Mouse (Mus musculus): ENCODE measurements around the gene Psrc1. TPM values are rescaled to one million over a fixed set of nuclear protein-coding genes. Genes with fewer than 3 reads are reported as not detected.
A peak's percentile ranks its signal among the peaks of the same experiment; 100 is the strongest.

Psrc1 gene
- total RNA-seq, 2 experiments from 2014 or later: 12.5 to 12.8 TPM

DNA sequence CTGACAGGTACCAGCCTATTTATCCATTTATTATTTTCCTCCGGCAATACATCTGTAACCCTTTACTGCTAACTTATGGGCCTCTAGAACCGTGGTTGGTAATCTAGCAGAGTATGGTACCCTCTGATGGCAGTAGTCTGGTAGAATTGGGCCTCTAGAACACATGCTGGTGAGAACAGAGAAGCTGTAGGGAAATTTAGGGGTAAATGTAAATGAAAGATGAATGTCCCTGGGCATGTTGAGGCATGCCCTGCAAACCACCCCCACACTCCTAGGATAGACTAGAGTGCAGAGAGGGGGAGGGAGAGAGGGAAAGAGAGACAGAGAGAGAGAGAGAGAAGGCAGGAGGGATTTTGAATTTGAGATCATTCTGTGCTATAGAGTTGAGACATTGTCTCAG lies 786 bp downstream of the Psrc1 start:
- DNase-seq (ENCODE audit: low spot score in 2 of 2): no peak

DNA sequence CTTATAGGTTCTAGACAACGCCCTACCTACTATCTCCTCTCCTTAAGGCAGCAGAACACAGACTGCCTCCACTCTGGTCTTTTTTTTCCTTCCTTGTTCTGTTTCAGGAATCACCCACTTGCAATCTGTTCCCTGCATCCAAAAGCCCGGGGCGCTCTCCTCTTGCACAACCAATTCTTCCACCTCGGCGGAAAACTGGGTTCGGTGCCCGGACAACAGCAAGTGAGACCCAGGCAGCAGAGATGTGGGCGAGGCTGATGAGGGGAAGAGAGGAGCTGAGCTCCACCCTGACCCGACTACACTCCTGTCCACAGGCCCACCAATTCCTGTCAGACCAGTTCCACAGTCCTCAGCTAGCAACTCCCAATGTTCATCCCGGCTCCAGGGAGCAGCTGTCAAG lies 2.5 kb downstream of the Psrc1 start:
- no peak for DNase-seq (ENCODE audit: low spot score in 2 of 2)

DNA sequence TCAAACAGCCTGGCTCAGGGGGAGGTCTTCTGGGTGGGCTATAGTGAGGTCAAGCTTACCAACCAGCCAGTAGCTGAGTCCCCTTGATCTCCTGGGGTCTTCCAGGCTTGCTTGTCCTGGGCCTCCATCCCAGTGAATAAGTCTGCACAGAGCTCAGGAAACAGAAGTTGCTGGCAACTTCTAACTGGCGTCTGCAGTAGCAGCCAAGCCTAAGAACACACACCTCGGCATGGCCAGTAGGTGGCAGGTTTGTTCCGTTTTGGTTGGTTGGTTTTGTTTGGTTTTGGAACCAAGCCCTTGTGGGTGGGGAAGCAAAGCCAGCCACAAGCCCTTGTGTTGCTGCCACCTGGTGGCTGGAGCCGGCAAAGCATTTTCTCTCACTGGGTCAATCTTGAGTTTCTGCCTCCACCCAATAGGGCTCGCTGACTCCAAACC lies 5.5 kb downstream of the Psrc1 start:
- DNase-seq (ENCODE audit: low spot score in 2 of 2): peak; percentile 98 to 99

DNA sequence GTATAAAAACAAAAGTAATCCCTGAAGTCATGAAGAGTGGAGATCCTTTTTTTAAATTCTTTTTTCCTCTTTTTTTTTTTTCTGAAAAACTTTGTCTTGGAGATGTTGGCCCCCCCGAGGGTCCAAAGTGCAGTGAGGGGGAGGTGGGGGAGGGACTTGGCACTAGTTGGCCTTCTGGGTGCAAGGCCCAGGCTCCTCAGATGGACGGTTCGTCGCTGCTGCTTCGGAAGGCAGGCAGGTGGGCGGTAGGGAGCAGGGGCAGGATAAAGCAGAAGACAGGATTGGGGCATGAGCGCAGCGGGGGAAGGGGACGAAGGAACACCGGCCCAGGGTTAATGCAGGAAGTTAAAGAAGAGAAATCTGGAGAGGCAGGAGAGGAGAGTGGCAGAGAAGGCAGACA lies 8.7 kb downstream of the Psrc1 start:
- DNase-seq (ENCODE audit: low spot score in 2 of 2): no peak

DNA sequence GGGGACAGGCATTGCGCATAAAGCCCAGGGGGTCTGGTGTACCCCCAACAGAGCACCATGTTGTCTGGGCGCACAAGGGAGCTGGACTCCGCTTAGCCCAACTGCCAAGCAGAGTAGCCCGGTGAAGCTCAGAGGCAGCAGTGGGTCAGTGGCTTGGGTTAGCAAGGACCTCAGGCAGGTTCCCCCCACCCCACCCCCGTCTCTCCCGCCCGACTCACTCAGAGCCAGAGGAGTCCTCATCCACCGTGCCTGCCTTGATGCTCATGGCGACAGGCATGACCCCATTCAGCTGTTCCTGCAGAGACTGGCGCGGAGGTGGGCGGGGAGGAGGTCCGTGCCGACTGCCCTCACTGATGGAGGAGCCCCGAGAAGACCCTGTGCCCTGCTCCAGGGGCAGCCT lies 9.2 kb downstream of the Psrc1 start:
- DNase-seq (ENCODE audit: low spot score in 2 of 2): no peak

DNA sequence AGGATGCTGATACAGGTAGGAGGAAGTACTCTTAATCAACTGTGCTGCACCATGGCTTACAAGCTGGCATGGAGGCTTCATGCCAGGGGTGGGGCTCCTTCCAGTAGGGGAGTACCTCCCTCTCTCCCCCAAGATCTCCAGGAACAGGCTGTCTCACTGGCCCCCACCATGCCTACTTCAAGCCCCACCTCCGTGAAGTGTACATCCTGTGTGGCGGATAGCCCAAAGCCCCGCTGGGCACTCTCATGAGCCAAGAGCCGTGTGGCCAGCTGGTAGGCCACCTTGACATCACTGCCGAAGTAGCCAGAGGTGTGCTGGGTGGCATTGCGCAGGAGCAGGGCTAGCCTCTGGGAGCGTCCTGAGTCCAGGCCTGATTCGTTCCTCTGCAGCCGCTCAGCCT lies 14.6 kb downstream of the Psrc1 start:
- DNase-seq (ENCODE audit: low spot score in 2 of 2): no peak

DNA sequence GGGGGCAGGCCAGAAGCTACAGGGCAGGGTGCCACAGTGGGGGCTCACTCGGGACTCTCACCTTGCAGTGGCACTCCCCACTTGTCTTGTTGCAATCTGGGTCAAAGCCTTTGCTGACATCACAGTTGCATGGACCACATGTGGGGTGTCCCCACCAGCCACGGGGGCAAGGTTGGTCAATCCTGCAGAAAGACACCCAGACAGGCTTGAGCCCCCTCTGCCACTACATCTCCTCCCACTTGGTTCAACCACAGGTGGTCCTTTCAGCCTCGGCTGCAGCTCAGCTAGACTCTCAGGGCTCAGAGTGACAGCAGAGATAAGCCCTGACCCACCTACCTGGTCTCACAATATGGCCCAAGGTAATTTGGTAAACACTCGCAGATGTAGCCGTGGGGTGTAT lies 16.8 kb downstream of the Psrc1 start:
- DNase-seq (ENCODE audit: low spot score in 2 of 2): peak in 1 of 2 experiments; percentile 11

DNA sequence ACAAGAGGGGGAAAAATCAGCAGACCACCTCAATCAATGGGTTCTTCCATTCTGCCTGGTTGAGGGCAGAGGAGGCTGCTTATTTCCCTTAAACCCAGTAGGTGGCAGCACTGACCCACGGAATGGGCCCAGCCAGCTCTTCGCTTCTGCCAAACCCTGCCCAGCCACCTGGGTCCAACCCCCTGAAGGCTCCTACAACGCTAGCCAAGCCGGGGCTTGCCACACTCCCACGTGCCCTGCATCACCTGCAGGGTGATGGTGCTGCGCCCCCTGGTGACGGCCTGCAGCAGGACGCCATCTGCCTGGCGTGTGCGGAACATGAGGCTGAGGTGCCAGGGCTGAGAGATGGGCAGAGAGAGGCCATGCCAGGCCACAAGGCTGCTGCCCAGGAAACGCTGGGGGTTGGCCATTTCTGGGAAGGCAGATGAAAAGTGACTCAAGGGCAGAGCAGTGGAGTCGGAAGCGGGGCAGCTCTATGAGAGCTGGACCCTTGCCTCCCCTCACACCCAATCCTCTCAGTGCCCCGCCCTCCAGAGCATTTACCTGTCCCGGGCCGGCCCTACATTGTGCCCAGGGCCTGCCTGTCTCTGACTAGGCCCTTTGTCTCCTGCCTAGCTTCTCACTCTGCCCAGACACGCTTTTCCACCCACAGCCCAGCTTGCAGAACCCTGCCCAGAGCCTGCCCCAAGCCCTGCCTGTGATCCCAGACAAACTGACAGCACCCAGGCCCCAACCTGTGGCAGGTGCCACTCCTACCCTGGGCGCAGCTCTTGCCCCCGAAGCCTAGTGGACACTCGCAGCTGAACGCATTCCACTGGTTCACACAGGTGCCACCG lies 18.3 kb downstream of the Psrc1 start:
- peak; percentile 90 for DNase-seq (ENCODE audit: low spot score in 2 of 2)

DNA sequence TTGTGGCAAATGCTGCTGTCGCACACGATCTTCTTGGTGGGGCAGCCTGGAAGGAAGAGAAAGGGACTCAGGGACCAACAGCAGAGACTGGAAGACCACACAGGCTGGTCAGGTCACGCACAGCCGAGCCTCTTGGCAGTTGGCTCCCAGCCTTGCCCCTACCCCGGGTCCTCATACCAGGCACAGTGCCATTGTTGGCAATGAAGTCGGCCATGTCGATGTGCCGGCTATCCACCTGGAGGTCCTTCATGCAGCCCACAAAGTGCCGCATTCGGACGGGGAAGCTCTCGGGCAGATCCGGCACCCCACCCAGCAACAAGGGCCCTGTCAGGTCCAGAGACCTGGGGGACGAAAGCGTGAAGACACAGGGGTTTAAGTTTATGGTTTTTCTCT lies 18.9 kb downstream of the Psrc1 start:
- DNase-seq (ENCODE audit: low spot score in 2 of 2): no peak

DNA sequence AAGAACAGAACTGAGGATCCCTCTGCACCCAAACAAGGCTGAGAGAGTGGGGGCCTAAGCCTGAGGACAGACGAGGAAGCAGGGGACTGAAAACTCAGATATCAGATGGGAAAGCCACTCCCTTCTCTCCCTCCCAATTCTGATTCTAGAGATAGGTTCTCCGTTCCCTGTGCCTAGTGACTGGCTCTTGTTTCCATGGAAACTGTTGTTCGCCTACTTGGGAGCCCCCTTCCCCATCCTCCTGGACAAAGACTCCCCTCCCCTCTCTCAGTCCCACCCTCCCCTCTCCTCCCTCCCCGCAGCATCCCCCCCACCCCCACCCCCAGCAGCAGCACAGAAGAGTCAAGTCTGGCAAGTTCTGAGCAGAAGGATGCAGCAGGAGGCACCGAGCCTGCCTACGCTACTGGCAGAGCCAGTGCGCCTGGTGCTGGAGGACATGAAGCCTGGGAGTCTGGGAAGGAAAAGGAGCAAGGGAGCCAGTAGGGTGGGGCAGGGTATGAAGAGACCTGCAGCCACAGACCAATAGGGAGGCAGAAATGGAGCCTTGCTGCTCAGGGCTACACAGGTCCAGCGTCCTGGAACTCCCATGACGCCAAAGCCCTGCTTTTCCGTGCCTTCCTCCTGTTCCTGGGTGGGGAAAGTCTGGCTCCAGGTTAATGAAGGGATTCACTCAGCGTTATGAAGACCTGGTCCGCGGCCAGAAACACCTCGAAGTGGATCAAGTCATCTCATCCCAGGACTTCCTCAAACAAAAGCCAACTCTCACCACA lies 22.1 kb downstream of the Psrc1 start:
- DNase-seq (ENCODE audit: low spot score in 2 of 2): peak in 1 of 2 experiments; percentile 58

DNA sequence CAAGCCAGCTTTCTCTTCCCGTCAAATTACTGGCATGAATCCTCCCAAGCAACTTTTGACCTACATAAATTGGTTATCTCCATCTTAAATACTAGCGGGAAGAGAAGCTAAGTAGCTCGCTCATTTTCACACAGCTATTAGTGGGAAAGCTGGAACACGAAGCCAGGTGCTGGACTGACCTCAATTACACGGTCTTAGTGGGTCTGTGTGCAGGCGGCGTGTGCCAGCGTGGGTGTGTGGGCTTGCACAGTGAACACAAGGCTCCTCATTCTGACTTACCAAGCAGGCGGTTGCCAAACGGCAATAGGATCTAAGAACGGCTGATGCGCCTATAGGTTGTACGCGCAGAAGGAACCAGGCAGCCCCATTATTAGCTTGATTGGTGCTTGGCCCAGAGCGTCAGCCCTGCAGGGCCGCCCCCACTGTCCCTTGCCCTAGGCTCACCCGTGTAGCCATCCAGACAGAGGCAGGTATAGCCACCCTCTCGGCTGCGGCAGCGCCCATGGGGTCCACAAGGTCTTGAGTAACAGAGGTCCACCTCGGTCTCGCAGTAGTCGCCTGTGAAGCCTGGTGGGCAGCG lies 22.8 kb downstream of the Psrc1 start:
- DNase-seq (ENCODE audit: low spot score in 2 of 2): no peak

DNA sequence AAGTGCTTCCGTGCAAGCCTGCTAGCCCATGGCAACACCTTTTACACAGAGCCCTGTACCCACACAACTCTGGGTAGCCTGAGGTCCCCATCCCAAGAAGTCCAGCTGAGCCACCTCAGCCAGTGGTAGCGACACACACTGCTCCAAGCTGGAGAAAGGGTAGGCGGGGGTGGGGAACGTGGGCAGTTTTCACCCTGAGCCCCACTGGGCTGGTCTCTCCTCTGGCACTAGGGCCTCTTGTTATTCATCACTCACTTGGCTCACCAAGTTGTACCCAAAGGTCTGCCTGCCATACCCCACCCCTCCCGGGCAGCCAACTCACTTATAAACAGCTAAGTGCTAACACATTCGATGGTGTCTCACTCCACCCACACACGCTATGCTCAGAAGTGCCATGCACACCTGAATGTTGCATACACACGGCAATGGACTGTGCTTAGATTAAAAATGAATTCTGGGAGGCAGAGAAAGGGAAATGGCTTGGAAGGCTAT lies 24.9 kb downstream of the Psrc1 start:
- no peak for DNase-seq (ENCODE audit: low spot score in 2 of 2)

DNA sequence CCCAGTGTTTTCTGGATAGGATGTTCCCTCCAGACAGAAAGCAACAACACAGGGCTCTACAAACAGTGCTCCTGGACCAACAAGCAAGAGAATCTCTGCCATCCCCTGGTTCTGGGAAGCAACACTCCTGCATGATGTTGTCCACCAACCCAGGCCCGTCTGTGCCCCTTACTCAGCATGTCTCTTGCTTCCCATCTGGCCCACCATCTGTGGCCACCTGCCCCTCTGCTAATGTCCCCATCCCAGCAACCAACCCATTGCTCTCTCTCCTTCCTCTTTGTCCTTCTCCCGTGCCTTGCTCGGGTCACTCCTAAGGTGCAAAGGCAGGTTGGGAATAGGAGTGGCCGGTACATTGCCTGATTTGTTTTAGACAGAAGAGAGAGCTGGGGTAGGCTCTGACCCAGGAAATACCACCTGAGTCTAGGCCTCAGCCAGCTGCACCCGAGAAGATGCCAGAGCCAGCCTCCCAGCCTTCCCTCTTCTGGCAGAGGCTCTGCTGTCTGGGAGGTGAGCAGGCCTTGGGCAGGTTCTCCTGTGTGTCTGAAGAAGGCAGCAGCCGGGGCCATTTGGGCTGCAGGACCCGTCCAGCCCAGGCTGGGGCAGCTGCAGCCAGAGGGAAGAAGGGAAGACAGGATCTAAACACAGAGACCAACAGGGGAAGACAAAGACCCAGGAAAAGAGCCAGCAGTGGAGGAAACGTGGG lies 26.2 kb downstream of the Psrc1 start:
- no peak for DNase-seq (ENCODE audit: low spot score in 2 of 2)

DNA sequence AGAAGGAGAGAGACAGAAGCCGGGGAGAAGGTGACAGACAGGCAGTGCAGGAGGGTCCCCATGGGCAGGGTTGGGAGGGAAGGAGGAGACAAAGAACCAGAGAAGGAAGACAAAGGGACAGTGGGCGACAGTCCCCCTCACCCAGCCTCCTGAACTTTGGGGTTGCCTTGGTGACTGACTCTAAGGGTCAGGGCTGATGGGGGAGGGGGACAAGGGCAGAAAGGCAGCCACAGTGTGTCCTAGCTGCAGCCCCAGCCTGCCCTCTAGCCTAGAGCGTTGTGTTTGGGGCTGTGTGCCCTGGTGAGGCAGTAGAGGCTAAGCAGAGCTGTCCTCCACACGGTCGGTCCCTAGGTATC lies 26.7 kb downstream of the Psrc1 start:
- no peak for DNase-seq (ENCODE audit: low spot score in 2 of 2)

DNA sequence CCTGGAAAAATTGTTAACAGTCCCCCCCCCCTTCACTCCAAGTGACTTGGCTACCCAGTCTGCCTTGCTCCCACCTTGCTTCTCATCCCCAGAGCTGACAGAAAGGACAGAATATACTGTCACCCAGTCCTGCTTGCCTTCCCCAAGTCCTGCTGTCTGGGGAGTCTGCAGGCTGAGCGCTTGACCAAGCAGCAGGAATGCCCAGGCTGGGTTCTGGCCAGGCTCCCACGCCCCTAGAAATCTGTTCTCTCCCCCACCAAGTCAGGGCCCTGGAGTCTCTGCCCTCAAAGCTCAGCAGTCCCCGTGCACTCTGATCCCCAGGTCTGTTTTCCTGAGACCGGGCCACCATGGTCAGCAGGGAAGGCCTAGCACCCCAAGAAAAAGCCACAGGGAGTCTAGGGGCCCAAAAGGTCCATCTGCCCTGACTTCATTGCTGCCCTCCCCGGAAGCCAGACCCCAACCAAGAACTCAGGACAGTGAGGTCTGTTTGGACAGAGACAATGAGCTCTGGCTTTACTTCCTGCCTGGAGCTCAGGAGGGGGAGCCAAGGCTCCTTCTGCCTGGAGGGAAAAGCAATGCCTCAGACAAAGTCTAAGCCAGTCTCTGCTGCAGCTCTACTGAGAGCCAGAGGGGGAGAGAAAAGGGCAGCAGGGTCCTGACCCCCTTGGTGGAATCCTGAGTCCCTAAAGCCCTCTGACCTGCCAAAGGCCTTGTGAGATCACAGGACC lies 27.6 kb downstream of the Psrc1 start:
- no peak for DNase-seq (ENCODE audit: low spot score in 2 of 2)

DNA sequence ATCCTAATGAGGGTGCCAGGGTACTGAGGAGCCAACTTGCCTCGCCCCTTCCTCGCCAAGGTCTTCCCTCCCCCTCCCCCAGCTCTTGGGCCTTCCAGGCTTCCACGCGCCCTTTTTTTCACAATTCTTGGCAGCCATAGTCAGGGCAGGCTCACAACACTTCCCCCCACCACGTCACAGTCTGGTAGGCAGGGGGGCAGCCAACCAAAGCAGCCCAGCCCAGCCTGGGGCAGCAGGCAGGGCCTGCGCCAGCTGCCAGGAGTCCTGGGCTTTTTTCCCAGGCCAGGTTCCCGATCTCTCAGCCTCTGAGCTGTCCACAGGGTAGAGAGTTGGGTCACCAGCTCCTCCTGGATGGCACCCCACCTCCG lies 28.1 kb downstream of the Psrc1 start:
- DNase-seq (ENCODE audit: low spot score in 2 of 2): peak; percentile 61 to 63

DNA sequence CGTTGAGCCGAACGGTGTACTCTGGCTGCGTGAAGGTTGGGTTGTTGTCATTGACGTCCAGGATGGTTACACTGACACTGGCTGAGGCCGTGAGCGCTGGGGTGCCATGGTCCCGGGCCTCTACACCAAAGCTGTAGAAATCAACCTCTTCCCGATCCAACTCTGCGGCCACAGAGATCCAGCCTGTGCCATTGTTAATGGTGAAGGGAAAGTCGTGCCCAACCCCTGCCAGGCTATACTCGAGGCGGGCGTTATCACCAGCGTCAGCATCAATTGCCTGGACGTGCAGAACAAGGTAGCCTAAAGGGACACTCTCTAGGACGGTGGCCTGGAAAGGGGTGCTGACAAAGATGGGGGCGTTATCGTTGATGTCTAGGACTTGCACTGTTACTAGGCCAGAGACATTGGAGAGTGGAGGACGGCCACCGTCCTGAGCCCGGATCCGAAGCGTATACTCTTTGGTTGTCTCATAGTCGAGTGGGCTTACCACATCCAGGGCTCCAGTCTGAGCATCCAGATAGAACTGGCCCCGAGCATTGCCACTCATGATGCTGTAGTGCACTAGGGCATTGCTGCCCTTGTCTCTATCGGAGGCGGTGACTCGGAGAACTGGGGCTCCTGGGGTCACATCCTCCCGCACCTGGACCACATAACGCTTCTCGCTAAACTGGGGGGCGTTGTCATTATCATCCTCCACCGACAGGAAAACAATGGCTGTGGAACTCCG lies 30.2 kb downstream of the Psrc1 start:
- DNase-seq (ENCODE audit: low spot score in 2 of 2): no peak

DNA sequence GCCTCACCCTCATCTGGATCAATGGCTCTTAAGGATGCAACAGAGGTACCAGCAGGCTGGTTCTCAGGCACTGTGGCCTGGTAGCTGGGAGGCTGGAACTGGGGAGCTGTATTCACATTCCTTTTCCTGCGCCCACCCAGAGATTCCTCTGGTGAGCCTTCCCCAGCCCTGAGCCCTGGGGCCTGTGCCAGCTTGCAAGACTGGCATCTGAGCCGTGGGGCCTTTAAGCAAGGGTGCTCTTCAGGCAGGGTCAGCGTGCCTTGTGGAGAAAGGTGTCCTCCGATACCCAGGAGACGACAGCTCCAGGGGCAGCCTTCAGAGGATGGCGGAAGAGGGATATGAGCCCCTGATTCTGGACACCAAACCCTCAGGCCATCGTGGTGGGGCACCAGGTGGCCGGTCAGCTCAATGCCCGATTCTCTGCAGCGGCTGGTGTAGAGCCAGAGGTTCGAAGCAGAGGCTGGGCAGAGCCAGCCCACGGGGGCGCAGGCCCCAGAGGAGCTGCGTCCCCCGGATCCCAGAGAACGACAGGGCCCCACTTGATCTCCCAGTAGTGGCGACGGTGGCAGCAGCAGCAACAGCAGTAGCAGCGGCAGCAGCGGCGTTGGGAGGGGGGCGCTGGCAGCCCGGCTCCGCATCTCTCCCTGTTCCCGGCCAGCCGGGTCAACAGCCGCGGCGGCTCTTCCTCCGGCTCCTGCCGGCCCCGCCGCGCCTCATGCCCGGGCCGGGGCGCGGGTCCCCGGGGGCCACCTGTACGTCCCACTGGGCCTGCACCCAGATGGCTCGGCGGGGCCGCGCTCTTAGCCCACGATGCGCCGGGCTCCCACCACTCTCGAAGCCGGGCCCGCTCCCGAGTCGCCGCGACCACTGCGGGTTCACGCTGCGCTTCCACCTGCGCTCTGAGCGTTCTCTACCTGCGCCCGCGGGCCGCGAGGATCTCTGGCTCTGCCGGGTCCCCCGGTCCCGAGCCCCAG lies 31.5 kb downstream of the Psrc1 start, which contains the start of gene Celsr2:
TSS of gene Celsr2 (minus strand) at position 696 of the 974 bp plus-strand sequence.
- peak; percentile 54 to 63 for DNase-seq (ENCODE audit: low spot score in 2 of 2)

DNA sequence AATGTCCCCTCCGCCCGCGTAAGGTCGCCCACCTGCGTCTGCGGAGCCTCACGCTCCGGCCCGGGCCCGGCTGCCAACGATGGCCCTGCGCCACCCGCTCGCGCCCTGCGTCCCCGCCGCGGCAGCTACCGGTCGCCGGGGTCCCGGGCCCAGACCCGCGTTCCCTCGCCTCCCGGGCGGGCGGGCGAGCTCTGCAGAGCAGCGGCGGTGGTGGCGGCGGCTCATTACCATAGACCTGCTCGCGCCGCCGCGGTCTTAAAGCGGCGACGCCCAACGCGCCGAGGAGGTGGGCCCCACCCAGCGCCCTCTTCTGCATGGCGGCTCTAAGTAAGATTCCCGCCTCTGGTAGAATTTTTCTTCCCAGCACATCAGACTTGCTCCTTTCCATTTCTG lies 32.2 kb downstream of the Psrc1 start:
- peak; percentile 78 to 88 for DNase-seq (ENCODE audit: low spot score in 2 of 2)

Data from layer of hippocampus, postnatal 10 days (tissue).